Mouse (Mus musculus) MEL (cell line): ENCODE measurements around the gene E2f2. TPM values are rescaled to one million over a fixed set of nuclear protein-coding genes. Genes with fewer than 3 reads are reported as not detected.

Experiments used
- DNase-seq: peaks from one replicate; pipeline ENCODE4 v3.0.0; 2011; ENCODE audit warnings: low read depth, low spot score
- H3K27ac ChIP-seq: 2 replicates; pipeline ENCODE4 v1.5.1; 2012; ENCODE audit warnings: low read depth, mild to moderate bottlenecking, control low read depth, low read length, moderate library complexity; ENCODE audit not compliant: control insufficient read depth
- H3K27me3 ChIP-seq, 2 experiments: fragments of 150-350 bp in 1 of 2; sonication (generic) in 1 of 2; 2 replicates each; pipeline ENCODE4 v1.6.1; 2012; ENCODE audit warnings: low read length in 2 of 2, mild to moderate bottlenecking in 2 of 2, improper control_type of control experiment in 1 of 2, moderate library complexity in 1 of 2; ENCODE audit not compliant: insufficient read depth in 2 of 2, control insufficient read depth in 1 of 2
- H3K36me3 ChIP-seq, 2 experiments: 2 replicates each; pipeline ENCODE4 v1.6.1; 2012 to 2014; ENCODE audit warnings: low read length in 2 of 2, improper control_type of control experiment in 1 of 2, inconsistent platforms in 1 of 2, mild to moderate bottlenecking in 1 of 2; ENCODE audit not compliant: insufficient read depth in 2 of 2, control insufficient read depth in 1 of 2
- H3K4me1 ChIP-seq, 2 experiments: fragments of 150-350 bp in 1 of 2; sonication (generic) in 1 of 2; 2 replicates each; pipeline ENCODE4 v1.6.1; 2012; ENCODE audit warnings: low read length in 2 of 2, improper control_type of control experiment in 1 of 2, mild to moderate bottlenecking in 1 of 2; ENCODE audit not compliant: insufficient read depth in 2 of 2, control insufficient read depth in 1 of 2
- H3K4me3 ChIP-seq, 2 experiments: fragments of 150-350 bp in 1 of 2; sonication (generic) in 1 of 2; 2 replicates each; pipeline ENCODE4 v1.5.1; 2012; ENCODE audit warnings: low read depth in 2 of 2, low read length in 2 of 2, mild to moderate bottlenecking in 2 of 2, moderate library complexity in 2 of 2, control low read depth in 1 of 2, improper control_type of control experiment in 1 of 2; ENCODE audit not compliant: control insufficient read depth in 1 of 2, insufficient read depth in 1 of 2
- H3K79me2 ChIP-seq: 2 replicates; pipeline ENCODE4 v1.6.1; 2012; ENCODE audit warnings: mild to moderate bottlenecking, low read length, moderate library complexity; ENCODE audit not compliant: control insufficient read depth, poor library complexity, insufficient read depth
- H3K9ac ChIP-seq: 2 replicates; pipeline ENCODE4 v1.6.1; 2012; ENCODE audit warnings: low read depth, mild to moderate bottlenecking, control low read depth, low read length, moderate library complexity; ENCODE audit not compliant: control insufficient read depth, poor library complexity, severe bottlenecking
- H3K9me3 ChIP-seq: fragments of 150-350 bp; sonication (generic); replicated peaks from 2 replicates; pipeline ENCODE4 v1.6.1; 2012; ENCODE audit warnings: mild to moderate bottlenecking, low read length, improper control_type of control experiment, moderate library complexity; ENCODE audit not compliant: insufficient read depth
- E2F4 ChIP-seq: IDR thresholded peaks from 2 replicates; pipeline ENCODE4 v1.6.1; 2011; ENCODE audit warnings: low read depth, low read length, improper control_type of control experiment, borderline replicate concordance
- EP300 ChIP-seq, 2 experiments: IDR thresholded peaks; 2 replicates each; pipeline ENCODE4 v1.6.1; 2011; ENCODE audit warnings: improper control_type of control experiment in 2 of 2, low read length in 2 of 2, low read depth in 1 of 2, mild to moderate bottlenecking in 1 of 2
- GABPA ChIP-seq: IDR thresholded peaks from 2 replicates; pipeline ENCODE4 v1.6.1; 2012; ENCODE audit warnings: low read depth, mild to moderate bottlenecking, inconsistent platforms, low read length, improper control_type of control experiment, moderate library complexity
- HCFC1 ChIP-seq: IDR thresholded peaks from 2 replicates; pipeline ENCODE4 v1.6.1; 2012; ENCODE audit warnings: low read depth, mild to moderate bottlenecking, inconsistent platforms, low read length, improper control_type of control experiment, moderate library complexity
- NELFE ChIP-seq: IDR thresholded peaks from 2 replicates; pipeline ENCODE4 v1.6.1; 2011; ENCODE audit warnings: low read depth, low read length, improper control_type of control experiment
- NRF1 ChIP-seq: IDR thresholded peaks from 2 replicates; pipeline ENCODE4 v1.6.1; 2014; ENCODE audit warnings: low read depth, mild to moderate bottlenecking, inconsistent platforms, low read length, improper control_type of control experiment, moderate library complexity; ENCODE audit not compliant: poor library complexity, insufficient read depth, severe bottlenecking
- POLR2A ChIP-seq, 2 experiments: IDR thresholded peaks; 2 replicates each; pipeline ENCODE4 v1.6.1; 2011 to 2012; ENCODE audit warnings: low read length in 2 of 2, mild to moderate bottlenecking in 2 of 2, control low read depth in 1 of 2, improper control_type of control experiment in 1 of 2, low read depth in 1 of 2, moderate library complexity in 1 of 2; ENCODE audit not compliant: control insufficient read depth in 1 of 2, insufficient read depth in 1 of 2, poor library complexity in 1 of 2
- POLR2AphosphoS2 ChIP-seq: IDR thresholded peaks from 2 replicates; pipeline ENCODE4 v1.6.1; 2011; ENCODE audit warnings: low read length, improper control_type of control experiment
- POLR2AphosphoS5 ChIP-seq: IDR thresholded peaks from 2 replicates; pipeline ENCODE4 v1.6.1; 2012; ENCODE audit warnings: low read depth, borderline replicate concordance, mild to moderate bottlenecking, inconsistent platforms, low read length, moderate library complexity, mixed read lengths
- RAD21 ChIP-seq: IDR thresholded peaks from 2 replicates; pipeline ENCODE4 v1.6.1; 2011; ENCODE audit warnings: mild to moderate bottlenecking, low read depth, low read length, improper control_type of control experiment
- SIN3A ChIP-seq: IDR thresholded peaks from 2 replicates; pipeline ENCODE4 v1.6.1; 2012; ENCODE audit warnings: low read length, improper control_type of control experiment, inconsistent platforms
- TAL1 ChIP-seq: IDR thresholded peaks from 2 replicates; pipeline ENCODE4 v1.6.1; 2012; ENCODE audit warnings: mild to moderate bottlenecking, inconsistent platforms, low read length, moderate library complexity, mixed read lengths
- TBP ChIP-seq: IDR thresholded peaks from 2 replicates; pipeline ENCODE4 v1.8.0; 2011; ENCODE audit warnings: low read depth, low read length, improper control_type of control experiment
- UBTF ChIP-seq: IDR thresholded peaks from 2 replicates; pipeline ENCODE4 v1.6.1; 2012; ENCODE audit warnings: low read depth, mild to moderate bottlenecking, inconsistent platforms, low read length, improper control_type of control experiment, moderate library complexity, borderline replicate concordance; ENCODE audit not compliant: insufficient read depth
- USF2 ChIP-seq, 2 experiments: IDR thresholded peaks; 2 replicates each; pipeline ENCODE4 v1.6.1; 2011 to 2012; ENCODE audit warnings: improper control_type of control experiment in 2 of 2, low read length in 2 of 2, borderline replicate concordance in 1 of 2, inconsistent platforms in 1 of 2, low read depth in 1 of 2, mild to moderate bottlenecking in 1 of 2; ENCODE audit not compliant: insufficient read depth in 1 of 2
- ZKSCAN1 ChIP-seq: IDR thresholded peaks from 2 replicates; pipeline ENCODE4 v1.6.1; 2012; ENCODE audit warnings: low read depth, mild to moderate bottlenecking, inconsistent platforms, low read length, improper control_type of control experiment, moderate library complexity
- ZMIZ1 ChIP-seq: IDR thresholded peaks from 2 replicates; pipeline ENCODE4 v1.6.1; 2012; ENCODE audit warnings: low read depth, mild to moderate bottlenecking, inconsistent platforms, low read length, improper control_type of control experiment, moderate library complexity
- ZNF384 ChIP-seq: IDR thresholded peaks from 2 replicates; pipeline ENCODE4 v1.6.1; 2012; ENCODE audit warnings: low read depth, mild to moderate bottlenecking, inconsistent platforms, low read length, improper control_type of control experiment
- polyA plus RNA-seq, 2 experiments: library from polyadenylated mRNA; stranded (reverse) in 1 of 2; unstranded in 1 of 2; fragments of >175 nt in 1 of 2; fragments of >200 nt in 1 of 2; gene quantifications; 2 replicates each; pipeline versions ENCODE4 v1.2.1 to v1.2.4; 2012; ENCODE audit warnings: low replicate concordance in 2 of 2, low read depth in 1 of 2; ENCODE audit not compliant: insufficient read length in 2 of 2, insufficient read depth in 1 of 2, missing spikeins in 1 of 2
- total RNA-seq: library from RNA; depleted of rRNA; stranded (reverse); fragments of 300-350 nt; gene quantifications from 2 replicates; pipeline ENCODE4 v1.2.3, GENCODE M21; 2012

E2f2 gene
- total and polyA plus RNA-seq, 3 experiments, result 11.2 to 25.4 TPM; not detected in 1

- Histone ChIP-seq H3K79me2 (no peaks in the 10 kb centered on the region), H3K9ac (no peak overlapping the region), H3K4me1 (no peaks in the 10 kb centered on the region; a peak in 1 of 4 replicates), H3K27me3 (peaks cover 10 to 17% of the 10 kb centered on the region in 2 experiments), H3K4me3 (no peak overlapping the region), H3K27ac (no peak overlapping the region), H3K9me3 (no peaks in the 10 kb centered on the region), H3K36me3 (no peaks in the 10 kb centered on the region; a peak in 1 of 4 replicates)
- no peak for DNase-seq
- TF ChIP-seq NRF1, result no peak
- TF ChIP-seq GABPA, result no peak
- no peak for TF ChIP-seq UBTF
Observed at GRCm38 (mm10) chr4:136135874-136136728, 36.1 kb upstream of the E2f2 start.

DNA sequence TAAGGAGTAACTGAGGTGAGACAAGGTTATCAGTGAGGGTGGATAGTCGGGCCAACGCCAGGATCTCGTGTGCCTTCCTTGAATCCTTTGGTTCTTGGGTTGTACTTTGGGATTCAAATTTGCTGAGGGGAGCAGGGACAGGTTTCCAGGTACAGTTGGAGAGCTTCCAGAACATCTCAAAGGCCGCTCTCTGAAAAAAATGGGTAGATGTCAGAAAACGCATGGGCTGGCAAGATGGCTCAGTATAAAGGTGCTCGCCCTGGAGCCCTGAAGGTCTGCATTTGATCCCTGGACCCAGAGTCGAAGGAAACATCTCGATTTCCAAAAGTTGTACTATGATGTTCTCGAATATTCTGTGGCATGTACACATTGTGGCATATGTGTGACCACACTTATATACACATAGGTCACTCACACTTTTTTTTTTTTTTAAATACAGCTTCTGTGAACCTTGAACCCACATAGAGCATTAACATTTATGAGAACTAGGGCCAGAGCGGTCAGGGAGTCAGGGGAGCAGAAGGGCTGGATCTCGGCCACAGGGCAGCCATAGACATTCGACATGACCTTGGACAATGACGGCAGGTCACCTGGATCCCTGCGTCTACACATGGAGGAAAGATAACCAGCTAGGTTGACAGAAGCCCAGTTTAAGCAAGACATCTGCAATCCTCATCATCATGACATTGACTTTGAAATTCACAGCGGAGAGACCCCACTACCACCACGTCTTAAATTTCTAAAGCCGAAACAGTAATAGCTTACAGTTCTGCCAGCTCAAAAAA, 32.7 kb upstream of the E2f2 start:
- Histone ChIP-seq H3K79me2 (no peaks in the 10 kb centered on the region), H3K9ac (no peak overlapping the region), H3K36me3 (peaks cover 0 to 3% of the 10 kb centered on the region in 2 experiments; a peak in 1 of 4 replicates), H3K27me3 (peaks cover 2 to 5% of the 10 kb centered on the region in 2 experiments), H3K27ac (no peak overlapping the region), H3K4me1 (peaks cover 0 to 7% of the 10 kb centered on the region in 2 experiments; a peak in 2 of 4 replicates), H3K4me3 (no peak overlapping the region), H3K9me3 (no peaks in the 10 kb centered on the region)
- no peak for DNase-seq
- TF ChIP-seq RAD21 (no peak), USF2 (IDR thresholded peaks at IDR 0.05; ENCODE audit: borderline replicate concordance in 1 of 2, insufficient read depth in 1 of 2, low read depth in 1 of 2, low read length in 2 of 2) (no peak), TBP (no peak), GABPA (no peak), POLR2AphosphoS5 (no peak), POLR2A (IDR thresholded peaks at IDR 0.05; ENCODE audit: control insufficient read depth in 1 of 2, insufficient read depth in 1 of 2, low read depth in 1 of 2, low read length in 2 of 2, poor library complexity in 1 of 2) (no peak), ZMIZ1 (no peak), ZKSCAN1 (no peak), E2F4 (no peak), UBTF (no peak), POLR2AphosphoS2 (no peak), TAL1 (no peak), SIN3A (no peak), HCFC1 (no peak), NELFE (no peak), EP300 (IDR thresholded peaks at IDR 0.05; ENCODE audit: low read depth in 1 of 2, low read length in 2 of 2) (no peak), ZNF384 (no peak)
